Mouse (Mus musculus) liver, adult 2 months (tissue): Measurements from ENCODE around the gene Iqcc.

ENCODE experiments used
- CTCF ChIP-seq: fragments of 200-500 bp; IDR thresholded peaks from 2 replicates; pipeline ENCODE4 v1.5.1; 2011; ENCODE audit warnings: low read depth, low read length, control low read depth
- POLR2A ChIP-seq: fragments of 200-500 bp; IDR thresholded peaks from 2 replicates; pipeline ENCODE4 v1.6.1; 2011; ENCODE audit warnings: low read length, control low read depth; ENCODE audit not compliant: insufficient read depth; ENCODE audit errors: extremely low read depth

GRCm38 (mm10) chr4:129625029-129625370, 6.1 kb upstream of the Iqcc start:
- TF ChIP-seq POLR2A (no peak), CTCF (no peak)
